Mouse (Mus musculus): ENCODE data around the gene Arhgef28.

Gene Arhgef28

DNA sequence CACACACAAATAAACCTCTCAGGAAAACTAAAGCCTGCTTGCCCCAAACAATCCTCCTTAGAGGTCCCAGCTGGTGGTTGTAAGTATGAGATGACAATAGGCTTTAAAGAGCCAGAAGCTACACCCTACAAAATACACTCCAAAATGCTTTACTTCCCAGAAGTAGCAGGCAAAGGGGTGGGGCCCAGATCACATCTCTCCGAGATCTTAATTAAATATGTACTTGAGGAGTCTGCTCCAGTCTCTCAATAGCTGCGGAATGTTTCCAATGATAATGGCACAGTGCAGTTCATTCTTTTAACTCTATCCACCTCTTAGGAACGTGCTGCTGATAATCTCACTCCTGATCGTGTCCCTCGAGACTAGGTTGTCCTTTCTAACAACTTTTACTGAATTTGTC lies 240.2 kb downstream of the Arhgef28 start:
- no peak for DNase-seq (ENCODE audit: low spot score in 2 of 2)

DNA sequence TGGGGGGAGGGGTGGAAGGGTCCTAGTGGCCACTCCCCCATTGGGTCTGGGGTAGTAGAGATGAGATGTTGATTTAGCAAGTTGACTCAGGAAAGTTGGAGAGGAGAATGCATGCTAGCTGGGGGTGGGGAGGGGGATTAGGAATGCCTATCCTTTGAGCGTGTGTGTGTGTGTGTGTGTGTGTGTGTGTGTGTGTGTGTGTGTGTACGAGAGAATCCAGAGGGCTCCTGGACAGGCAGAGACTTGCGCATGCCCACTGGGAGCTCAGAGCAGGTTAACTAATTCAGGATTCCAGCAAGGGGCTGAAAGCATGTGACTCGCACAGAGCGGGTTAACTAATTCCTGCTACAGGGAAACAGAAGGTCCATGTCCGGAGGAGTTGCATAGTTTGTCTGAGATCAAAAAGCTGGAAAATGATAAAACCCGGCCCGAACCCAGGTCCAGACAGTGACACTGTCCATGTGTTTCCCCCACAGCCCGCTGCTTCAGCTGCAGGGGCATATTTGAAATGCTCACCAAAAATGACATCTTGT lies 241.3 kb downstream of the Arhgef28 start:
- DNase-seq (ENCODE audit: low spot score in 2 of 2), result no peak

DNA sequence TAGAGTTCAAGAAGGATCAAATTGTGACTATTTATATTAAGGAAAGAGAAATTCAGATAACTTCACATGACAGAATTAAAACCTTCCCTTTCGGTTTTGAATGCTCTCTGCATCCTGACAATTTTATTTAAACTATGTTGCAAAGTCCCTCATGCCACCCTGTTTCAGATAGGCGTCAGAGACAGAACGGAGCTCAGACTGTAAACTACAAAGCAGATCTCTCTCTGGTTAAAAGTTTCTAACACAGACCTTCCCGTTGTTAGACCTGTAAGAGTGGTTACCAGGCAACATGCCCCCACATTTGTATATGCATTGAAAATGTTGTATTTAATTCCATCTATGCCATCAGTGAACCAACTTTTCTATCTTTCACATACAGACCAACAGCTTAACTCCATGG lies 246.1 kb downstream of the Arhgef28 start:
- DNase-seq (ENCODE audit: low spot score in 2 of 2), result no peak

DNA sequence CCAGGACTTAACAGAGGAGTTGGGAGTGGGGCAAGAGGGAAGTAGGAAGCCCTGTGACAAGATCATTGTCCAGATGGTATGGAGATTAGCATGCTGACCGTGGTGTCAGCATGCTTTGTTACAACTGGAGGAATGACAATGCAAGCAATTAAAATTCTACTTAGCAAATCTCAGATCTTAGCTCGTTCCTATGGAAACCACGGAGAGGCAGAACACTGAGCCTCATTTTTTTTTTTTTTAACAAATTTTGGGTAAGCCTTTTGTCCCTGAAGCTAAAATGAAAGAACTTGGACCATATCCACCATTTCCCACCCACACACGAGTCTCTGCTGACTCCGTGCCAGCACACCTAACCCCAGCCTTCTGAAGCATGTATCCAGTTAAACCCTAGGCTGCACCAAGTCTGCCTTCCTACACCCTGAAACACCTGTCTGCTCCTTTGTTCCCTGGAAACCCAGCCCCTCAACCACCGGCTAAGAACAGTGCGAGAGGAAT lies 246.8 kb downstream of the Arhgef28 start:
- no peak for DNase-seq (ENCODE audit: low spot score in 2 of 2)

DNA sequence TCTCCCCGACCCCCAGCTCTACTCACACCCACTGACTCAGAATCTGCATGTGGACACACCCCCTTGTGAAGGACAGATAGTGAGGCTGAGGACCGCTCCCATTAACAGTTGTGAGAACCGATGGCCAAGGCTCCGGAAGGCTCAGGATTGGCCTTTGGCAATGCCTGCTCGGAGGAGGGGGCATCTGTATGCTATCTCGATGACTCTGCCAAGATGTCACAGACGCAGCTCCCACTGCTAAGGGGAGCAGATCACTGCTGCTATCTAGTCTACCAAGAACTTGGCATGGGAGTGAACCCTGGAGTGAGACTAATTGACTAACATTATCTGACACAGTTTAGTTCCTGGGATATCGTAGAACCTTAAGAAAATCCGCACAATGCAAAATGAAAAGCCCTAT lies 250.5 kb downstream of the Arhgef28 start:
- no peak for DNase-seq (ENCODE audit: low spot score in 2 of 2)

DNA sequence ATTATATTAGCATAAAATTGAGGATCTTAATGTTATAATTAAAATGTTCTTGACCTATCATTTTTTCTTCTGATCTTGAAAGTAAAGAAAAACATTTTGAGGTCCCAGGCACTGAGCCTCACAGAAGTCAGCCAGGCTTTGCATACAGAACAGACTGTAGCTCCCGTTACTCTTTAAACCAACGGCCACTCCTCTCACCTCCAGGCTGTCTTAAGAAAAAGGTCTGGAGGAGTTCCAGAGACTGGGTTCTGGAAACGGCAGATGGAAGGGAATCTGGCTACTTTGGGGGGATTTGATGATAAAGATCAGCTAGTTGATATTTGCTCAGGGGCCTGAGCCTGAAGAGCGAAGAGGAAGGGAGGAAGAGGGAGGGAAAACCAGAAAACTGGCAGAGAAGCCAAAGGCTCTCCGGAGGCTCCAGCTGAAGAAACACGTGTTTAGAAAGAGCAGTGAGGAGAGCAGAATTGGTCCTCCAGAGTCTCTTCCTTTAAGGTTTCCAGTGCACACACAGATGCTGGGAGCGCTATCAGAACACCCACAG lies 251.2 kb downstream of the Arhgef28 start:
- no peak for DNase-seq (ENCODE audit: low spot score in 2 of 2)

DNA sequence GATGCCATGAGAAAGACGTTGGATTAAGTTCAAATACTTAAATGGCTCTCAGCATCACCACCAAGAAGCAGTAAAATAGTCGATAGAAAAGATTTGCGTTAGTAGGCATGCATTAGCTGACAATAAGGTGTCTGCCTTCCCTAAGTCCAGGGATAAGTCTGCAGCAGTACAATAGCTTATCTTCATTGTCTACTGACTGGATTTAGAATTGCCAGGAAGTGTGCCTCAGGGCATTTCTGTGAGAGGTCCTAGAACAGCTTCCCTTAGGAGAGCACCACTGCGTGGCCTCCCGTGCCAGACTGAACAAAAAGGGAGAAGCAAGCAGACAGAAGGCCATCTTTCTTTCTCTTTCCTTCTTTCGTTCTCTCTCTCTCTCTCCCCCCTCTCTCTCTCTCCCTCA lies 252.2 kb downstream of the Arhgef28 start:
- no peak for DNase-seq (ENCODE audit: low spot score in 2 of 2)

DNA sequence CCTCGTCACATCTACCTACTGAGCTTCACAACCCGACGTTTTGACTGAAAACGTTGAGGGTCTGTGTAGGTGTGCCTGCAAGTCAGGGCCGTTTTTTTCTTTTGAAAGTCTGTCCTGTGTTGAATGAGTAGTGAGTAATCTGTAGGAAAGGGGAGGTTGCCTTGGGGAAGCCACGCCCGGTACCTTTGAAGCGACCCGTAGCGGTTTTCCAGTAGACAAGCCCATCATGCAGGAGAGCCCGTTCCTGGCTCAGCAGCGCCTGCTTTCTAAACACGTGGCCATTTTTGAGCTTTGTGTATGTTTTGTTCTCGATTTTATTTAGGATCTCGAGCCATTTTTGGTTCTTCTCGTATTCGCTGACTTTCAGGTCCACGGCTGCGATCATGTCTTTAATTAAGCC lies 252.7 kb downstream of the Arhgef28 start:
- DNase-seq (ENCODE audit: low spot score in 2 of 2), result no peak

DNA sequence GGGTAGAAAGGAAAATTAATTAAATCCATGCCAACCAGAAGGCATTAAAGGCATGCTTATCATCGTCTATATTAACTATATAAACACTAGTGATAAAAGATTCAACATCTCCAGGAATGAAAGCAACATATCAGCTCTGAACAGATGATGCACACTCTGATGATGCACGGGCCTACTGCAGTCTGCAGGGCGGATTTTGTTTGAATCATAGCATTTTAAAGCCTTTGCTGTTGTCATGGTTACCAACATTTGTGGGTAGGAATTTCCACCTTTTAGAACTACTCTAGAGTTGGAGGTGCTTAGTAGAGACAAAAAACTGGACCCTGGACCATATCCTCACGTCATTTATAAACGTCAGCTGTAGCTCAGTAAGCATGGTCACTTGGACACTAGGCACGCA lies 257.4 kb downstream of the Arhgef28 start:
- DNase-seq (ENCODE audit: low spot score in 2 of 2), result no peak

DNA sequence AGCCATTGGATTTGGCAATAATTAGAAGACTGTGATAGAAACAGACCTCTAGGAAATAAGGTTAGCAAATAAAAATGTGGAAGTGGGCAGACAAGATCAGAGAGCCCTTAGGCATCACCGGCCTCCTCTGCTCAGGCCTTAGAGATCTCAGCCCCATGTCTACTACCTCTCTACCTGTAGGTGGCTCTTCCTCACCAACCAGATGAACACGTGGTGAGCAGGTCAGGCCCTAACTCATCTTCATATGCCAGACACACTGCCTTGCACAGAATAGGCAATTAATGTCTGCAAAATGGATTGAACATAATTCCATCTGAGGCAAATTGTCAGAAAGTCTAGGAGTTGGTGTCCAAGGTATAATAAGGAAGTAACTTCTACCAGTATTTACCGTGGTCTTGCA lies 258.6 kb downstream of the Arhgef28 start:
- DNase-seq (ENCODE audit: low spot score in 2 of 2), result no peak

DNA sequence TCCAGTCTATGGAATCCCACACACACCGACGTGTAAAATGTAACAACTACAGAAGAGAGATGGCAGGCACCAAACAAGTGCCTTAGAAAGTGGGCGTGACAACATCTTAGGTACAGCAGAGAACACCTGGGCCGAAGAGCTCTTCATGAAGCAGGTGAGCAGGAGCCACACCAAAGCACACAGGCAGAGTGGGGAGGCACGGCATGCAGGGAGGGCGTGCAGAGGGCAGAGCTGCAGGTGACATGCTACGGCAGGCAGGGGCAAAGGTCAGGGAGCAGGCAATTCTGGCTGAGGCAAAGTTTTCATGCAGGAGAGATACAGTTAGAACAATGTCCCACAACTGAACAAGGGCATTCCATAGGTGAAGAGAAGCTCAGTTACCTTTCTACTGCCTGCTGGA lies 259.8 kb downstream of the Arhgef28 start:
- DNase-seq (ENCODE audit: low spot score in 2 of 2), result no peak

DNA sequence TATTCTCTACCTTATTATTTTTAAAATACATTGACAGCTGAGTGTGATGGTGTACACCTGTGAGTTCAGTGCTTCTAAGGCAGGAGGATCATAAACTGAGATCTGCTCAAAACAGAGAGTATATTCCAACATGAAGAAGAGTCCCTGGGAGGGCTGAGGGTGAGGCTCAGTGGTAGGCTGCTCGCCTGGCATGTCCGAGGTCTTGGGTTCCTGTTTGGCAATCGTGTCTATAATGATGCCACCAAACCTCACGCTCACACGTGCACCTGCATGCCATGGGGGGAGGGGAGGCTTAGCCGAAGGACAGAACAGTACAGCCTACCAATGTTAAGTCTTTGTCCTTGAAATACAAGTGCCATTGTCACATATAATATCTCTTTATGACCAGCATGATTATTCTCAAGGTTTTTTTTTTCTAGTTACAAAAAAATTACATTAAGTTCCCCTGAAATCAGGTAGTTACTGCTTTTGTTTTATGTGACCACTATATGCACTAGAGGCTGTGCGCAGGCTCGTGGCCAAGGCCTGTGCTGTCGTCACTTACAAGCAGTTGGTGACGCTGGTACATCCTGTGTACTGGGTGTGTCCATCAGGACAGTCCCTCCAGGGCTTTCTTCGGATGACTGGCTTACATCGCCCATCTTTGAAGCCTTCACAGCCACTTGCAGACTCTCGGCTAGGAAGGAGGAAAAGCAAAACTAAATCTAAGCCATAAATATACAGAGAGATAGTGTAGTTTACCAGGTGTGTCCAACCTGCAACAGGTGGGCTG lies 264.1 kb downstream of the Arhgef28 start:
- no peak for DNase-seq (ENCODE audit: low spot score in 2 of 2)

DNA sequence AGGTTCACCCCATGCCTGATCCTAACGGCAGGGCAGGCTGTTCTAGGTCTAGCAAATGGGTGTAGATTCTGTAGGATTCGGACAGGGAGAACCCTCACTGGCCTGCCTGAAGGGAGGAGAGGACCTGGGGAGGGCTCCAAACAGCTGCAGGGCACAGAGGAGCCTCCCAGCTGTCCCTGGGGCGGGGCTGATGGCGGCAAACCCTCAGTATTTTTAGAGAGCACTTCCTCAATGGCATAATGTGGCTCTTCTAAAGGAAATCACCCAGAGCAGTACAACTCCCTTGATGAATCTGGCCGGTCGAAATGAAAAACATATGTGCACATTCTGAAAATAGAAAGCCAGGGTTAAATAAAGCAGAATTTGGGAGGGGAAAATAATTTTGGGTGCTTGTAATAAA lies 265.1 kb downstream of the Arhgef28 start:
- DNase-seq (ENCODE audit: low spot score in 2 of 2), result no peak

DNA sequence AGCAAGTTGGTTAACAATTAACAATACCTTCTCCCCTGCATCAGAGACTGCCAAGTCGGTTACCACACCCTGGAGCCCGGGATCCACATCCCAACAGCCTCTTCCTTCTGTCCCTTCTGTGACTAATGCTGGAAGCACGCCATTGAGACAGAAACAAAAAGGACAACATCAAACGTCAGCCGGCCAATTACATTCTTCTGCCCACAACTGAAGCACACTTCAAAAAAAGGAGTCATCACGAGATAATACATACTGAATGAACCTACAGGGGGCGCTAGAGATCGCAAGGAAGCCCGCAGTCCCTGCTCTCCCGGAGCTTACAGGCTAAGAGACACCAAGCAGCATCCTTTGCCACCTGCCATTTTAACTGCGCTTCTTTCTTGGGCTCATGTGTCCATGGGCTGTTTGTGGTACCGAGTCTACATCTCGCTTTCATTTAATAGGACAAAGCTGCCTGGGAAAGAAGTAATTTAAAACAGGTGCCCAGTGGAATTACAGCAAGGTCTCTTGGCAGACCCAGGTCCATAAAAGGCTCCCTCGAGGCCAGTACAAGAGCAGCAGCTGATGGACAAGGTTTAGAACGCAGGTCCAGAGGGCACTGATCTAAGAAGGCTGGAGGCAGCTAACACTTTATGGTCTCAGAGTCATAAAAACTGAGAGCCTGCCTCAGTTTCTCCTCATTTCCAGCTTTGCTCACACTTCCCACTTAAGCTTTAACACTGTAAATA lies 266.6 kb downstream of the Arhgef28 start:
- DNase-seq (ENCODE audit: low spot score in 2 of 2), result no peak

DNA sequence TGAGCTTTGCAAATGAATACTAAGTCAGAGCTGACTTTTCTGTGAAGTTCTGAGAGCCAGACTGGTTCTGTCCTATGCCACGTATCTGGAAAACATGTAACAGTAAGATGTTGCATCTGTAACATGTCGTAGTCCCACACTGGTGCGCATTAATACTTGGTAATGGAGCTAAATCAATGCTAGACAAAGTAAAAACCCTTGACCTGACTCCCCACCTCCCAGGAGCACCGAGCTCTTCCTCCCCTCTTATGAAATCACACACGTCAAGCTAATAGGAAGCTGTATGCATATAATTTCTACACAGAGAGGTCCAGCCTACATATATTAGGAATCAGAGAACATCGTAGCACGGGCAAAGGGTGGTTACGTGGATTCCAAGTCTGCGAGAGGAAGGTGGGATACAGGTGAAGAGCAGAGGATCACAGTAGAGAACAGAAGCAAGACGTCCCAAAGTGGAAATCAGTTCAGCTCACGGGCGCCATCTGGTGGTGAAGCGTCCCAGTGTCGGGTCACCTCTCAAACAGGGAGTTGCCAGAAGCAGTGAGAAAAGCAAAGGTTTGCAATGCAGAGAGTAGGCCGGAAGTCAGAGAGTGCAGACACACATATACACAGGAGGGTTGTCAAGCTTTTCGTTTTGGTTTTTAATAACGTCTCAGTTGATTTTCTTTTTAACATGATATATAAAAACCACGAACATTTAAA lies 267.5 kb downstream of the Arhgef28 start:
- DNase-seq (ENCODE audit: low spot score in 2 of 2), result peak; percentile 77 to 92

DNA sequence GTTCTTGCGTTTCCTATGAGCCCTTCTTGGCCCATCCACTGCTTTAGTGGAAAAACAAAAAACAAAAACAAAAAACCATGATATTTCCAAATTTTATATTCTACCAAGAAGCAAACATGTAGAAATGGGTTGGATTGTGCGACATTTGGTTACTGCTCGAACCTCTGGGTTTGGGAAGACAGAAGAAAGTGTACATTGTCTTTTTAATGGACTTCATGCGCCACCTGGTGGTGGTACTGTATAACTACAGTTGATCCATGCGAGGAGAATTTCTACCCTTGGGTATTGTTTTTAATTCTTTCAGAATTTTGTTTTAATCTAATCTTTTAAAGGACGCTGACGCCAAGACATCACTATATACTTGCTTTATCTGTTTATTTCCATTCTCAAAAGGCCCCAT lies 268.3 kb downstream of the Arhgef28 start:
- peak in 1 of 2 experiments; percentile 12 for DNase-seq (ENCODE audit: low spot score in 2 of 2)

DNA sequence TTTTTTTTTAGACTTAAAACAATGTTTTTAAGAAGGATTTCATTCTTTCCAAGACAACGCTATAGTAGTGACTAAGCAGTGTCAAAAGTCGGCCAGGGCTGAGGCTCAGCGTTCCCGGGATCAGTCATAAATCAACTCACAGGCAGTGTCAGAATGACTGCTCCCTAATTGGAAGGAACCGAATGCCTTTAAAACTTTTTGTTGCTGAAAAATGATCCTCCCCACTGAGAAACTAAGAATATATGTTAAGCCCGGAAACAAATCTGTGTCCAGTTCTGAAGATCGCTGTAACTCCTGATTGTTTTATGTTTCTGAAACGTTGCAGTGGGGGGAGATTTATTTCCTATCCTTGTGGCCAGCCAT lies 278.1 kb downstream of the Arhgef28 start:
- no peak for DNase-seq (ENCODE audit: low spot score in 2 of 2)

DNA sequence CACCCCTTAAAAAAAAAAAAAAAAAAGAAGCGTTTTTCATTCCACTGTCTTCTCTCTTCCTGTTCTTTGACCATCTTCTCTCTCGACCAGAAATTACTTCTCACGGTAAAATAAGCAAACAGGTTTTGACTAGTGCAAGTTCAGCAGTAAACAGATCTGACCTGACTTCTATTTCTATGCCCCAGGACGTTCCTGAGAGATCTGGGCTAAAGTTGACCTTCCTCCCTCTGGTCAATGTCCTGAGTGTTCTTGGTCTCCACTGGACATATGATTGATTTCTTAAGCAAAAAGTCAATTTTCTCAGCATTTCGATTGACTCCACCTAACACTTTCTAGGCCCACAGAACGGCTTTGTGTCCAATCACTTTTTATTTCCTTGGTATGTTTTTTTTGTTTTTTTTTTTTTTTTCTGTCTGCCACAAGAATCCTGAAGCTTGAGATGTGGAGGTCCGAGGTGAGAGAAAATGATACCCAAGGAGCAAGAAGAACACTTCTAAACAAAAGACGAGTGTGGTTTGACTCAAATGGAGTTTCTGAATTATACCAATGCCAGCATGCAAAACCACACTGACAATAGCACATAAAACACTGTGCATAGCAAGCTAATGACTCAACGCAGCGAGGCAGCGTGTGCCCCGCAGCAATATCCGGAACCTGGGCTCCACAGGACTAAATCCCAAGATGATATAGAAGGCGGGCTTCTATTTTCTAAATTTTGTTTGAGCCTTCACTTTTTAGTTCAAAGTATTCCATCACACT lies 278.7 kb downstream of the Arhgef28 start:
- no peak for DNase-seq (ENCODE audit: low spot score in 2 of 2)

DNA sequence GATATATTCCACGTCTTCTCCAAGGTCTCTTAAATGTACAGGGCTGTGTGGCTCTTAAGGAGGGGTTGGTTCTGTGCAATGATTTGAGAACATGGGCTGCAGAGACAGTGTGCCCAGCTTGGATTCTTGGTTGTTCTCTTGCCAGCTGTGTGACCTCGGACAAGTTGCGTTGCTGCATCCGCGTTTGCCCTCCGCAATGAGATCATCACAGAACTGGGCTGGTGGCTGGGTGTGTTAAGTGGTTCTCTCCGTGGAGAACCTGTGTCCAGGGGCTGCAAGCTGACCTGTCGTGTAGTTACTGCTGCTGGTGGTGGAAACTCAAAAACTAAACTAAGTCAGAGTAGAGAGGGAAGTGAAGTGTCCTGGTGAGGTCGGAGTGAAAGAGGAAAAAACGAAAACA lies 279.9 kb downstream of the Arhgef28 start:
- no peak for DNase-seq (ENCODE audit: low spot score in 2 of 2)

DNA sequence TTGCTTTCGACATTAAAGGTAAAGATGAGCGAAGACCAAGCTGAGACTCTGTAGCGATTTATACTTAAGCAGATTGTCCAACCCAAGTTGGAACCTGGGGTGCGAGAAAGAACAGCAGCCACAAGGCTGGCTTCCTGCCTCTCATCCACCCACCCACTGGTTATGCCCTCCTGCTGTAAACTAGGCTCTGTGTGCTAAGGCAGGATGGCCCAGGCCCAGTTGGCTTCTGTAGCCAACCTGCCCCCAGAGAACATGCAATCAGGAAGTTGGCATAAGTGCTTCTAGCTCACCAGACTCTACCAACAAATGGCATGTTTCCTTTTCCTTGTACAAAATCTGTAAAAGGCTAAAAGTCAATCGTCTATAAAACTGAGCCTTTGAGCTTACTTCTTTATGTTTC lies 283.2 kb downstream of the Arhgef28 start:
- DNase-seq (ENCODE audit: low spot score in 2 of 2), result no peak

DNA sequence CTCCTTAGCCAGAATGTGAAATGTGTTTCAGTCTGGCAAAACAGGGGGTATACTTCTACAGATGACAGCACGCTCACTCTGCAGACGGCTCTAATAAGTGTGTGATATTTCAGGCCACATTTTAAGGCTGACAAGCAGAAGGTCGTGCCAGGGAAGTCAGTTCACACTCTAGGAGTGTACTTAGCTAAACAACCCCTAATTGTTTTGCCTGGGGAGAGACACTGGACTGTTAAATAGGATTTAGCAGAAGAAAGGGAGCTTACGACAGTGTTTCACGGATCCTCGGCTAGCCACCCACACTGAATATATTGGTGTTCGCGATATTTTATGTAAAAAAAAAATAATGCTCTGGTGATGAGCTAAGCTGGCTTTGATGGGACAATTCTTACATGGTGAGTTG lies 286.6 kb downstream of the Arhgef28 start:
- DNase-seq (ENCODE audit: low spot score in 2 of 2), result no peak
